Mouse (Mus musculus): ENCODE results near the gene Nelfa.
"Not testable (repeated sequence)": the region's sequence is repeated elsewhere in the genome, so short reads cannot be mapped to it uniquely, and the experiment has no call there.

Nelfa gene

GRCm38 (mm10) chr5:33916616-33917015 lies 19.6 kb downstream of the Nelfa start:
- not testable (repeated sequence) for DNase-seq

- not testable (repeated sequence) for DNase-seq
These were observed 21.2 kb downstream of the Nelfa start for GRCm38 (mm10) chr5:33915031-33915430.

GRCm38 (mm10) chr5:33903176-33903575 lies 33.0 kb downstream of the Nelfa start:
- DNase-seq, result no peak

GRCm38 (mm10) chr5:33902696-33903095 lies 33.5 kb downstream of the Nelfa start:
- no peak for DNase-seq

- DNase-seq, result no peak
These were observed 34.9 kb downstream of the Nelfa start for GRCm38 (mm10) chr5:33901278-33901677.

- no peak for DNase-seq
These were observed 35.4 kb downstream of the Nelfa start for GRCm38 (mm10) chr5:33900701-33901263.

GRCm38 (mm10) chr5:33900101-33900500 lies 36.1 kb downstream of the Nelfa start:
- DNase-seq, result no peak

GRCm38 (mm10) chr5:33899245-33899644 lies 37.0 kb downstream of the Nelfa start:
- no peak for DNase-seq

GRCm38 (mm10) chr5:33898671-33899070 lies 37.5 kb downstream of the Nelfa start:
- DNase-seq, result no peak

- DNase-seq, result no peak
These were observed 39.1 kb downstream of the Nelfa start for GRCm38 (mm10) chr5:33897158-33897557.

GRCm38 (mm10) chr5:33895116-33895515 lies 41.1 kb downstream of the Nelfa start:
- DNase-seq, result no peak

GRCm38 (mm10) chr5:33893406-33893805 lies 42.8 kb downstream of the Nelfa start:
- no peak for DNase-seq

- no peak for DNase-seq
These were observed 55.1 kb downstream of the Nelfa start for GRCm38 (mm10) chr5:33881118-33881517.

- no peak for DNase-seq
These were observed 60.7 kb downstream of the Nelfa start for GRCm38 (mm10) chr5:33875472-33875871.

GRCm38 (mm10) chr5:33857693-33858092 lies 78.5 kb downstream of the Nelfa start:
- DNase-seq, result no peak

- no peak for DNase-seq
These were observed 82.2 kb downstream of the Nelfa start for GRCm38 (mm10) chr5:33854019-33854418.

GRCm38 (mm10) chr5:33853086-33853485 lies 83.1 kb downstream of the Nelfa start:
- no peak for DNase-seq

GRCm38 (mm10) chr5:33851466-33851865 lies 84.7 kb downstream of the Nelfa start:
- DNase-seq, result no peak

Measured in cerebellum, adult 11 months (tissue).